Mouse (Mus musculus) intestine, embryonic 16.5 days (tissue): ENCODE data around the gene Ankrd11. TPM values are rescaled to one million over a fixed set of nuclear protein-coding genes. Genes with fewer than 3 reads are reported as not detected.
A peak's percentile ranks its signal among the peaks of the same experiment; 100 is the strongest.

ENCODE experiments used
- ATAC-seq: fragments of 200-750 bp; cut with Nextera tagmentation; 2 replicates; pipeline ENCODE4 v1.8.0; 2017; ENCODE audit warnings: moderate TSS enrichment, moderate library complexity
- H3K27ac ChIP-seq: fragments of 300-500 bp; sonication (generic); 2 replicates; pipeline ENCODE4 v1.5.1; 2014; ENCODE audit warnings: mild to moderate bottlenecking, low read length
- H3K27me3 ChIP-seq: fragments of 300-500 bp; sonication (generic); replicated peaks from 2 replicates; pipeline ENCODE4 v1.6.1; 2014; ENCODE audit warnings: low read length, control low read depth, mixed read lengths; ENCODE audit not compliant: control insufficient read depth, insufficient read depth
- H3K36me3 ChIP-seq: fragments of 300-500 bp; sonication (generic); 2 replicates; pipeline ENCODE4 v1.6.1; 2014; ENCODE audit warnings: low read length, control low read depth; ENCODE audit not compliant: control insufficient read depth, insufficient read depth
- H3K4me1 ChIP-seq: fragments of 300-500 bp; sonication (generic); 2 replicates; pipeline ENCODE4 v1.6.1; 2014; ENCODE audit warnings: low read length, control low read depth, mixed read lengths; ENCODE audit not compliant: control insufficient read depth, insufficient read depth
- H3K4me2 ChIP-seq: fragments of 300-500 bp; sonication (generic); 2 replicates; pipeline ENCODE4 v1.6.1; 2014; ENCODE audit warnings: low read depth, low read length, control low read depth
- H3K4me3 ChIP-seq: fragments of 300-500 bp; sonication (generic); 2 replicates; pipeline ENCODE4 v1.5.1; 2014; ENCODE audit warnings: mild to moderate bottlenecking, low read length
- H3K9ac ChIP-seq: fragments of 300-500 bp; sonication (generic); 2 replicates; pipeline ENCODE4 v1.6.1; 2014; ENCODE audit warnings: low read depth, low read length
- H3K9me3 ChIP-seq: fragments of 300-500 bp; sonication (generic); 2 replicates; pipeline ENCODE4 v1.6.1; 2016; ENCODE audit warnings: low read length, control low read depth; ENCODE audit not compliant: control insufficient read depth
- WGBS: fragments of 180-500 bp; shearing (Covaris S2); extraction: QIAGEN DNeasy Blood & Tissue Kit; methylation state at CpG from one replicate; pipeline ENCODE4 v1.1.7; 2014; 5-methylcytosine and 5-hydroxymethylcytosine counted together
- polyA plus RNA-seq: library from polyadenylated mRNA; unstranded; fragments of >200 nt; fragmentation: Nextera tagmentation; extraction: Ambion mirVana; gene quantifications from 2 replicates; pipeline ENCODE4 v1.2.1, GENCODE M21; 2015

The Ankrd11 gene
- polyA plus RNA-seq, 1 experiment from 2014 or later, result 19.5 TPM

DNA sequence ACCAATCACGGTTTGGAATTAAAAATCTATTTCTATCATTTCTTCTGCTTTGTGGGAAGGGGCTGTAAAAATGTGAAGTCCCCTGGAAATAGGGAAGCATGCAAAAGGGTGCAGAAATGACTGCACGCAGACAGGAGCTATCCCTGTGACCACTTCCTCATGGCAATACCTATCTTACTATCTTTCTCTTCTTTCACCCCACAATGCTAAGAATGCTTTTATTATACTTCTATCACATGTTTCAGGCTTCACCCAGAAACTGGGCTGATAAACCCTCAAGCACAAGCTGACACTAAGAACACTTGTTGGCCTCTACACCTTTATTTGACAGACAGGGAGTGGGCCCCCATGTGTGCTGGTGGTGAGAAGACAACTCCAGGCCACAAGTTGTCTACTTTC lies 109.5 kb downstream of the Ankrd11 start:
- peaks cover 30% of the 10 kb centered on the region for H3K4me1 ChIP-seq
- no peak overlapping the region for H3K9ac ChIP-seq
- H3K9me3 ChIP-seq, result no peaks in the 10 kb centered on the region
- H3K36me3 ChIP-seq, result no peaks in the 10 kb centered on the region
- no peak overlapping the region for H3K4me2 ChIP-seq
- H3K4me3 ChIP-seq, result no peak overlapping the region
- no peaks in the 10 kb centered on the region for H3K27me3 ChIP-seq
- H3K27ac ChIP-seq, result peak overlapping the region; percentile 68
- ATAC-seq, result peak; percentile 61
- WGBS, result 57% methylated on average over 2 of the region's 2 CpGs

DNA sequence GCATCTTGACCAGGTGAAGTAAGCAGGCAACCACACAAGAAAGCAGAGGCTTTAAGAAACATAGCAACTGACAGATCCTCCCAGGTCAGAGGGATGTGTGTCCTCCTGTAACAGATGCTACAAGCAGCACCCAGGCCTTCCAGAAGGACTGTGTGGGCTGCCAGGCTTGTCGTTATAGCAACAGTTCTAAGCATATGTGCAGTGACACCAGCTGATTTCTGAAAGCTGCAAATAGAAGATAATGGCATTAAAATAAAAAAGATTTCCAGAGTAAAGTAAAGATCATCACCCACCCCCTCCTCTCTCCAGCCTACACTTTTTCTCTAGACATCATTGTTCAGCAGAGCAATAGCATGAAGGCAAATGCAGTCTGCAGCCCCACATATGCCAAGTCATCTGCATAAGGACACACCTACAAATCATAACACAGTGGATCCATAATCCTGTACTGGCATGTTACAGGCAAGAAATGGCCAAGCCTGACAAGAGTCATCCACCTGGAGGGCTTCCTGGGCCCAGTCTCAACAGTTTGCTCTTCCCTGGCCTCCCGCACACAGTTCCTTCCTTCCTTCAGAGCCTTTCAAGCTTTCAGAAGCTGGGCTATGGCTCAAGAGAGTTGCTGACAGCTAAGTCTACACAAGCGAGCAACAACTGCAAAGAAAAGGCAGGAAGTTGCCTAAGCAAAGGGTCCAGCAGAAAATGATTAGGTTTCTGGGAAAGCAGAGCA lies 110.1 kb downstream of the Ankrd11 start:
- Histone ChIP-seq H3K4me3 (no peak overlapping the region), H3K9ac (no peak overlapping the region), H3K4me1 (peaks cover 32% of the 10 kb centered on the region), H3K4me2 (no peak overlapping the region), H3K27ac (peak overlapping the region; percentile 68), H3K36me3 (no peaks in the 10 kb centered on the region), H3K9me3 (no peaks in the 10 kb centered on the region), H3K27me3 (no peaks in the 10 kb centered on the region)
- 64% methylated on average over 3 of the region's 3 CpGs for WGBS
- no peak for ATAC-seq

DNA sequence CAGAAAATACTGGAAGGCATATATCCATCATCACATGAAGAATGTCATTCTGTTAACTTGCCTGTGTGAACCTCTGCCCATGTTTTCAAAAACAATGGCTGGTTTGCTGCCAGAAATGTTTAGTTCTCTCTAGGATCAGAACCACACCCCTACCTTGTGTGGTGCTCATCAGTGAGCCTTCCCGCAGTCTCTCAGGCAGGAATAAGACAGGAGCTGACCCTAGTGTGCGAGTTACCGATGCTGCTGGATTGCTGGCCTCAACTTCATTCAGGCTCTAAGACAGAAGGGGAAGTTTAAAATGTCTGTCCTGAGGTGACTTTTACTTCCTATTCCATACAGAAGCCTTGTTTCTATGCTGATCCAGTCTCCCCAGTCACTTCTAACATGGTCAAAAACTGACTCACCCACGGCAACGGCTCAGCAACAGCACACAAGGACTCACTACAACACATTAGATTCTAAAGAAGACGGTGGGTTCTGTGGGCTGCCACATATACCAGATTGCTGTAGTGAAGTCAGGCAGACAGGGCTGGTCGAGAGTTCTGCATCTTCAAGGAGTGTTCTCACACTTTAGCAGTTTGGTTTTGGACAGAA lies 113.3 kb downstream of the Ankrd11 start:
- Histone ChIP-seq H3K27me3 (no peaks in the 10 kb centered on the region), H3K9me3 (no peaks in the 10 kb centered on the region), H3K9ac (no peak overlapping the region), H3K4me3 (no peak overlapping the region), H3K27ac (no peak overlapping the region), H3K4me2 (no peak overlapping the region), H3K36me3 (no peaks in the 10 kb centered on the region), H3K4me1 (peaks cover 40% of the 10 kb centered on the region)
- ATAC-seq, result no peak
- 81% methylated on average over 7 of the region's 7 CpGs for WGBS

DNA sequence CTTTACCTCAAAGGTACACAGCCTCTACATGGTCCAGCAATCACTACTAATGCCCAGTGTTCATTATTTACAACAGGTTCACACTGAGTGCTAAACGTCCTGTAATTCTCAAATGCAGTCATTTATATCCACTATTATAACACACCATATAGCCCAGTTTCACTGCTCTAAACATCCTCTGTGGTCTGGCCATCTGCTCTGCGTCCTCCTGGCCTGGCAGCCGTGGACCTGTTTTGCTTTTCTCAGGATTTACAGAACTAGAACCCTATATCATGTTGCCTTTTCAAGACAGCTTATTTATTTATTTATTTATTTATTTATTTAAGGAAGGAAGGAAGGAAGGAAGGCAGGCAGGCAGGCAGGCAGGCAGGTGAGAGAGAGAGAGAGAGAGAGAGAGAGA lies 114.2 kb downstream of the Ankrd11 start:
- ATAC-seq, result no peak

DNA sequence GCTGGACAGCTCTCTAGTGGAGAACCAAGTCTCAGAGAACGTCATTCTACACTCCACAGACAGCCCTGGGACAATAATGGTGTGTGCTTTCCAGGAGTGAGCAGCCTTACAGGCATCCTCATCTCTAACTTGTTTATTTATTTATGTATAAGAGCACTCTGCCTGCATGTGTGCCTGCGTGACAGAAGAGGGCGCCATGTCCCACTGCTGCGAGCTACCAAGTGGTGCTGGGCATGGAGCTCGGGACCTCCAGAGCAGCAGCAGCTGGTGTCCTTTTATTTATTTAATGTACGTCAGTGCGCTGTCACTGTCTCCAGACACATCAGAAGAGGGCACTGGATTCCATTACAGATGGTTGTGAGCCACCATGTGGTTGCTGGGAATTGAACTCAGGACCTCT lies 115.3 kb downstream of the Ankrd11 start:
- no peak overlapping the region for H3K27ac ChIP-seq
- no peak overlapping the region for H3K4me2 ChIP-seq
- no peak for ATAC-seq
- H3K4me3 ChIP-seq, result no peak overlapping the region
- no peaks in the 10 kb centered on the region for H3K9me3 ChIP-seq
- H3K36me3 ChIP-seq, result no peaks in the 10 kb centered on the region
- no peaks in the 10 kb centered on the region for H3K27me3 ChIP-seq
- no peak overlapping the region for H3K9ac ChIP-seq
- 73% methylated on average over 7 of the region's 7 CpGs for WGBS
- peaks cover 30% of the 10 kb centered on the region for H3K4me1 ChIP-seq

More for the DNA sequence above, 114.2 kb downstream of the Ankrd11 start:
- Histone ChIP-seq H3K4me3 (no peak overlapping the region), H3K4me2 (no peak overlapping the region), H3K9ac (no peak overlapping the region), H3K27me3 (no peaks in the 10 kb centered on the region), H3K27ac (no peak overlapping the region), H3K9me3 (no peaks in the 10 kb centered on the region), H3K36me3 (no peaks in the 10 kb centered on the region), H3K4me1 (peaks cover 39% of the 10 kb centered on the region)
- WGBS, result 61% methylated on average over 3 of the region's 3 CpGs

DNA sequence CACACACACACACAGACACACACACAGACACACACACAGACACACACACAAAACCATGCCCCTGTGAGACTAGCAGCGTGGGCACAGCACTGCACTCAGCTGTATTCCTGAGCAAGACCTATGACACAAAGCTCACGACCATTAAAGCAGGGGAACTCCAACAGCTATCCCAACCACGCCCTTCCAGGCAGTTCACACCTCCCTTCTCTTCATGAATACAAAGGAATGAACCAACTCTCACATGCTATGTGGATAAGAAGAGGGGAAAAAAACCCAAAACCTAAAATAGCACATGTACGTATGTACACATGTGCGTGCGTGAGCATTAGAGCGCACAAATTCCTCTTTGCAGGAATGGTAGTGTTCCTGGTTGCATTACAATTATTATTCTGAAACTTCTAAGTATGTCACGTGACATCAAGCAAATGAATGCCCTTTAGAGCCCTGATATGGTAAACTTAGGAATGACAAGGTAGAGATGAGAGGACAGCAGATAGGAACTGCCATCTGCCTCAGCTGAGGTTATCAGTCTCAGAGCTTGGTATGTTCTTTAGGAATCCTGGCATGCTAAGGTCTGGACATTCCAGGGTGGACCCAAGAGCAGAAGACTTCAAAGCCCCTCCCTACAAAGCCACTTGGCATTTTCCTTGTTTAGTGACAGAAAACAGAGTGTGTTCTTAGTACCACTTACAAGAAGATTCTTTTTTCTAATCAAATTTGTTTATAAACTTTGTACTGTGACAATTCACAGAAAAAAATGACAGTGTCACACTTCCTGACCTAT lies 115.9 kb downstream of the Ankrd11 start:
- H3K4me1 ChIP-seq, result peaks cover 30% of the 10 kb centered on the region
- no peak overlapping the region for H3K9ac ChIP-seq
- ATAC-seq, result peak; percentile 24; the same call in 1 of the 2 replicates
- H3K27ac ChIP-seq, result no peak overlapping the region
- no peaks in the 10 kb centered on the region for H3K9me3 ChIP-seq
- 75% methylated on average over 8 of the region's 8 CpGs for WGBS
- no peak overlapping the region for H3K4me2 ChIP-seq
- H3K27me3 ChIP-seq, result no peaks in the 10 kb centered on the region
- H3K36me3 ChIP-seq, result no peaks in the 10 kb centered on the region
- no peak overlapping the region for H3K4me3 ChIP-seq

DNA sequence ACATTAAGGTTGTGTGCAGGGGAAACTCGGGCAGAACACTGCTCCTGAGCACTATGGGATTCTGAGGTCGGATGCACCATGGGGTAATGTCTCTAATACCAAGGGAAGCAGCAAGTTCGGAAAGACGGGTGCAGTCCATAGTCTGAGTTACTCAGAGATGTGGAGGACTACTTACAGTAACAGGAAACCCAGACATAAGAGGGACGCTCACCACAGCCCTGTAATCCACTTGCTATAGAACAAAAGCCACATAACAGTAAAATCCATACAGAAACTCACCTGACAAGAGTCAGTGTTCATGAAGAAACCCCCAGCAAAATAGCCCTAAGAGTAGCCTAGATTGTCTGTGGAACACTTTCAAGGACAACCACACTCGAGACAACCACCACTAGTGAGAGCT lies 118.0 kb downstream of the Ankrd11 start:
- ATAC-seq, result no peak
- H3K36me3 ChIP-seq, result no peaks in the 10 kb centered on the region
- peaks cover 36% of the 10 kb centered on the region for H3K4me1 ChIP-seq
- no peaks in the 10 kb centered on the region for H3K9me3 ChIP-seq
- no peak overlapping the region for H3K4me2 ChIP-seq
- WGBS, result 68% methylated on average over 6 of the region's 6 CpGs
- H3K27ac ChIP-seq, result peak overlapping the region; percentile 45
- H3K4me3 ChIP-seq, result no peak overlapping the region
- H3K27me3 ChIP-seq, result no peaks in the 10 kb centered on the region
- H3K9ac ChIP-seq, result no peak overlapping the region

DNA sequence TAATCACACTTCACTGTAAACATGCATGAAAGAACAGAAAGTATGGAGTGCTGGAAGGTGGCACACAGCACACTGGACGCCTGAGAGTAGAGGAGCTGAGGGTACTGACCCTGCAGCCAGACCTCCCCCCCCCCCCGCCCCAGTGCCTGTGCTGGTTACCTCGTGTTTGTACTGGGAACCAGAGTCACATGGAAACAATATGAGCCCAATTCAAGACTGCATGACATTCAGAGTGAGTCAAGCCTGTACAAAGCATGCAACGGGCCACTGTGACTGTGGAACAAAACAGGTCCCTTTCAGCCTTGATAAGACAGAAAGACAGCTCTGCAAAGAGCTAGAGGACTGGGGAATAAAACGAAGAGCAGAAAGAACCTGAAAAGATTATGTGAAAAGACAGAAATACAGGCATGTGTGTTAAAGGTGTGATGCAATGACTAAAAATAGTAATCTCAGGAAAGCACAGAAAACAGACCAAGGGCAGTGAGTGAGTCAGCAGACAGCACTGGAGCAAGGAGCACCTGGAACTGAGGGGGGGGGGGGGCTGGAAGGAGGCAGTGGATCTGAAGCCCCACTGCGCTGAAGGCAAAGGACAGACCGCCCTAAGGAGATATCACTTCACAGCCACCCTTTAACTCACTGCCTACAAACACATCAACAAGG lies 118.5 kb downstream of the Ankrd11 start:
- Histone ChIP-seq H3K27me3 (no peaks in the 10 kb centered on the region), H3K36me3 (no peaks in the 10 kb centered on the region), H3K9me3 (no peaks in the 10 kb centered on the region), H3K4me3 (no peak overlapping the region), H3K4me2 (no peak overlapping the region), H3K27ac (peak overlapping the region; percentile 45), H3K4me1 (peaks cover 40% of the 10 kb centered on the region), H3K9ac (no peak overlapping the region)
- WGBS, result 58% methylated on average over 7 of the region's 7 CpGs
- peak; percentile 56; the same call in 1 of the 2 replicates for ATAC-seq

DNA sequence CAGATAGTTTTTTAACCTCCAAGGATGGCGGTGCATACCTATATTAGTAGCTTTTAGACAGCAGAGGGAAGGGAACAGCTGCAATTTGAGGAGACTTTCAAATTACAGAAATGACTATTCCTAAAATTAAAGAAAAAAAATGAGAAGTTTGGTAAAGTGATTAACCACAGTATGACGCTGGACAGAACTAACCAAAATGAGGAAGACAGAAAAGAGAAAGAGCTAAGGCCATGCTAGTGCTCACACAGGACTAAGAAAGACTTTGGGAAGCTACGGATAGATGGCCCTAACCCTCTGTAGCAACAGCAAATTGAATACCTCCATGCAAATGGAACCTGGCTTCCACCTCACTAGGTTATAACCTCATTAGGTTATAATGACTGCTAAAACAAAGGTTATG lies 119.1 kb downstream of the Ankrd11 start:
- ATAC-seq, result no peak
- Histone ChIP-seq H3K4me2 (no peak overlapping the region), H3K9ac (no peak overlapping the region), H3K4me1 (peaks cover 47% of the 10 kb centered on the region), H3K9me3 (no peaks in the 10 kb centered on the region), H3K4me3 (no peak overlapping the region), H3K27me3 (no peaks in the 10 kb centered on the region), H3K36me3 (no peaks in the 10 kb centered on the region), H3K27ac (no peak overlapping the region)
- WGBS, result 83% methylated on average over 3 of the region's 3 CpGs
